Mouse (Mus musculus) heart, postnatal 36 days (tissue): ENCODE measurements at regions not wholly inside any gene's neighbourhood (a gene's known extent, or its start where the extent isn't known, plus 50 kb on each side); places are given as distances from the start of the nearest gene placed in this dataset.
"Not testable (repeated sequence)": the region's sequence is repeated elsewhere in the genome, so short reads cannot be mapped to it uniquely, and the experiment has no call there.

Source experiments
- DNase-seq, 2 experiments: peaks; one replicate each; pipeline ENCODE4 v3.0.0; 2021 to 2022
- intact Hi-C: fragments of 180-260 bp; cut with DNase I; formaldehyde crosslinking; loops from one replicate; pipeline ENCODE4 v1.15.1; 2025

DNA sequence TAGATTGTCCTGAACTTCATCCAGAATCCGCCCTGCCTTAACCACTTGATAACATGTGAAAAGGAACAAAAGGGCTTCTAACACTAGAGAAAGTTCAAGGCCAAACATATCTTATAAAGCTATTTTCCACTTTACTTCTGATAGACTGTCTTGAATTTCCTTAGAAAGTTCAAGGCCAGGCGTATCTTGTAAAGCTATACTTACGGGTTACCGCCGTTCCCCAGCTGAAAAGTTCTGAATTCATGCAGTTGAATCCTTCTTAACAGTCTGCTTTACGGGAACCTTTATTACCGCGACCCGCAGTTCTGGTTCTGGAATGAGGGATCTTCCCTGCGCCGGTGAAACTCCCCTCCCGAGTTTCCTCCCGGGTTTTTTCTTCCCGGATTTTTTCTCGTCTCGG is 492.0 kb downstream of the Gm21739 start:
- peak; percentile 1 to 2 for DNase-seq
- intact Hi-C loops = not testable (repeated sequence)
